Comparison of ENCODE assay signal across 8 mouse cellular contexts in genomic region chr7:109082269-109083112, GRCm38 (mm10). TPM values are rescaled to one million over a fixed set of nuclear protein-coding genes. Genes with fewer than 3 reads are reported as not detected.
DNase-seq lines count a peak whose midpoint lies in the region; ATAC-seq and TF ChIP-seq lines count a peak whose summit lies in the region.

No protein-coding gene starts in this region.

- H3K36me3 ChIP-seq in spleen, adult 2 months (ENCODE audit: control insufficient read depth, insufficient read depth, low read length), result no peaks in the 10 kb centered on the region
- H3K36me3 ChIP-seq in limb, embryonic 14.5 days (ENCODE audit: control insufficient read depth, insufficient read depth, low read length), result no peaks in the 10 kb centered on the region
- H3K36me3 ChIP-seq in neural tube, embryonic 11.5 days (ENCODE audit: control insufficient read depth, insufficient read depth, low read length), result no peaks in the 10 kb centered on the region

- intact Hi-C loops in heart, postnatal 14 days (cut with DNase I), result no loop called here

- H3K9me3 ChIP-seq in limb, embryonic 14.5 days (ENCODE audit: control insufficient read depth, low read length), result no peaks in the 10 kb centered on the region
- H3K9me3 ChIP-seq in neural tube, embryonic 11.5 days (ENCODE audit: control insufficient read depth, low read length), result no peaks in the 10 kb centered on the region

- DNase-seq in spleen, adult 2 months (ENCODE audit: low read depth in 1 of 2, low spot score in 2 of 2), result no peak
- DNase-seq in spleen, adult 12 weeks (ENCODE audit: low spot score), result no peak
- peak; percentile 46 for DNase-seq in embryo, embryonic 9.5 days (ENCODE audit: extremely low spot score)
- peak; percentile 34 to 48 for DNase-seq in heart, postnatal 14 days
- DNase-seq in limb, embryonic 14.5 days (ENCODE audit: low spot score), result peak; percentile 59
- peak; percentile 33 for DNase-seq in neural tube, embryonic 11.5 days (ENCODE audit: low spot score)
- DNase-seq in cerebellum, postnatal 25 days, result no peak
- no peak for DNase-seq in B cell, adult 2 months

- no peak for ATAC-seq in limb, embryonic 14.5 days (ENCODE audit: low FRiP score, low read depth)
- 0 out of 2 replicates have a peak, but pooled peaks have one; percentile 23 for ATAC-seq in neural tube, embryonic 11.5 days (ENCODE audit: insufficient read depth, low FRiP score, low TSS enrichment)

- H3K27ac ChIP-seq in spleen, adult 2 months (ENCODE audit: insufficient read depth, low read length), result no peak overlapping the region
- no peak overlapping the region for H3K27ac ChIP-seq in limb, embryonic 14.5 days (replicated peaks; ENCODE audit: low read depth, low read length)
- no peak overlapping the region for H3K27ac ChIP-seq in neural tube, embryonic 11.5 days (ENCODE audit: low read depth, low read length)

- peaks cover 5% of the 10 kb centered on the region for H3K4me1 ChIP-seq in spleen, adult 2 months (ENCODE audit: control insufficient read depth, insufficient read depth, insufficient read length)
- no peaks in the 10 kb centered on the region for H3K4me1 ChIP-seq in limb, embryonic 14.5 days (ENCODE audit: control insufficient read depth, insufficient read depth, low read length)
- H3K4me1 ChIP-seq in neural tube, embryonic 11.5 days (ENCODE audit: control insufficient read depth, insufficient read depth, low read length), result peaks cover 5% of the 10 kb centered on the region; the same call in 1 of the 2 replicates

- H3K4me2 ChIP-seq in limb, embryonic 14.5 days (replicated peaks; ENCODE audit: low read depth, low read length, severe bottlenecking), result peak overlapping the region; percentile 62
- peak overlapping the region; percentile 46 for H3K4me2 ChIP-seq in neural tube, embryonic 11.5 days (ENCODE audit: low read depth)

- peak overlapping the region; percentile 40; the same call in 1 of the 2 replicates for H3K4me3 ChIP-seq in spleen, adult 2 months (ENCODE audit: extremely low read depth, insufficient read depth, insufficient read length)
- peak overlapping the region; percentile 47 for H3K4me3 ChIP-seq in limb, embryonic 14.5 days (replicated peaks; ENCODE audit: low read length)
- H3K4me3 ChIP-seq in neural tube, embryonic 11.5 days (ENCODE audit: low read depth, low read length), result peak overlapping the region; percentile 79

- TF ChIP-seq POLR2A in spleen, adult 2 months (IDR thresholded peaks at IDR 0.05; ENCODE audit: low read depth, low read length), result no peak
- TF ChIP-seq POLR2A in limb, embryonic 14.5 days (IDR thresholded peaks at IDR 0.05; ENCODE audit: borderline replicate concordance, extremely low read depth, insufficient read depth, insufficient read length), result no peak

- 28% methylated on average over 12 of the region's 12 CpGs for WGBS in spleen, adult 2 months
- 24% methylated on average over 11 of the region's 12 CpGs for WGBS in limb, embryonic 14.5 days
- WGBS in neural tube, embryonic 11.5 days, result 22% methylated on average over 12 of the region's 12 CpGs

- H3K27me3 ChIP-seq in spleen, adult 2 months (ENCODE audit: control insufficient read depth, insufficient read depth, low read length), result peaks cover 5% of the 10 kb centered on the region
- H3K27me3 ChIP-seq in limb, embryonic 14.5 days (ENCODE audit: control insufficient read depth, insufficient read depth, low read length), result peaks cover 16% of the 10 kb centered on the region
- H3K27me3 ChIP-seq in neural tube, embryonic 11.5 days (ENCODE audit: control insufficient read depth, insufficient read depth, low read length), result no peaks in the 10 kb centered on the region

- H3K9ac ChIP-seq in limb, embryonic 14.5 days (ENCODE audit: low read depth, low read length, severe bottlenecking), result peak overlapping the region; percentile 41
- H3K9ac ChIP-seq in neural tube, embryonic 11.5 days (ENCODE audit: low read length), result peak overlapping the region; percentile 84

- no peak for TF ChIP-seq CTCF in spleen, adult 2 months (IDR thresholded peaks at IDR 0.05; ENCODE audit: extremely low read depth, insufficient read depth, insufficient read length, insufficient replicate concordance)

RNA-seq across cellular contexts. Expression of gene Ric3, which starts 0.6 kb away (rescaled TPM):
- polyA plus RNA-seq in spleen, adult 2 months (2012; rRNA removed), result 0.19 and 0.21 TPM in 2 replicates
- under 1 TPM; 0.55 to 0.95 TPM for total RNA-seq in heart, postnatal 14 days (2021)
- 2.6 and 3.2 TPM in 2 replicates for polyA plus RNA-seq in limb, embryonic 14.5 days (2012; rRNA removed)
- 4.1 and 4.7 TPM in 2 replicates for polyA plus RNA-seq in limb, embryonic 14.5 days (2014; fragmentation: Nextera tagmentation; extraction: Ambion mirVana)
- 17.4 and 18.1 TPM in 2 replicates for polyA plus RNA-seq in neural tube, embryonic 11.5 days (2014; fragmentation: Nextera tagmentation; extraction: Ambion mirVana)

Comparison
In these comparisons a context has a peak if more than half of its experiments do, and no peak if none do; other contexts are left out.
1. DNase-seq: peak in embryo, embryonic 9.5 days (single experiment), heart, postnatal 14 days (2 of 2), limb, embryonic 14.5 days (single experiment) and neural tube, embryonic 11.5 days (single experiment); none in spleen, adult 2 months (0 of 2), spleen, adult 12 weeks (single experiment), cerebellum, postnatal 25 days (0 of 2) and B cell, adult 2 months (0 of 2).
2. Peak in every context shown above with its lines, with median percentiles within 50 percentile points of each other: H3K4me3 ChIP-seq.